Mouse (Mus musculus) hindbrain, embryonic 13.5 days (tissue): ENCODE measurements at regions not wholly inside any gene's neighbourhood (a gene's known extent, or its start where the extent isn't known, plus 50 kb on each side); places are given as distances from the start of the nearest gene placed in this dataset.
"Not testable (repeated sequence)": the region's sequence is repeated elsewhere in the genome, so short reads cannot be mapped to it uniquely, and the experiment has no call there.

Experiments
- ATAC-seq: fragments of 200-750 bp; cut with Nextera tagmentation; 2 replicates; pipeline ENCODE4 v1.8.0; 2017; ENCODE audit warnings: moderate TSS enrichment; ENCODE audit not compliant: low FRiP score
- H3K27ac ChIP-seq: fragments of 300-500 bp; sonication (generic); 2 replicates; pipeline ENCODE4 v1.5.1; 2015; ENCODE audit warnings: inconsistent platforms, mild to moderate bottlenecking, moderate library complexity
- H3K27me3 ChIP-seq: fragments of 300-500 bp; sonication (generic); 2 replicates; pipeline ENCODE4 v1.6.1; 2015; ENCODE audit warnings: mild to moderate bottlenecking, inconsistent platforms
- H3K36me3 ChIP-seq: fragments of 300-500 bp; sonication (generic); 2 replicates; pipeline ENCODE4 v1.6.1; 2015; ENCODE audit warnings: mild to moderate bottlenecking, inconsistent platforms
- H3K4me1 ChIP-seq: fragments of 300-500 bp; sonication (generic); replicated peaks from 2 replicates; pipeline ENCODE4 v1.6.1; 2015; ENCODE audit warnings: inconsistent platforms
- H3K4me2 ChIP-seq: fragments of 300-500 bp; sonication (generic); 2 replicates; pipeline ENCODE4 v1.6.1; 2015; ENCODE audit warnings: inconsistent platforms, mild to moderate bottlenecking, moderate library complexity
- H3K4me3 ChIP-seq: fragments of 300-500 bp; sonication (generic); 2 replicates; pipeline ENCODE4 v1.5.1; 2015; ENCODE audit warnings: mild to moderate bottlenecking, inconsistent platforms
- H3K9ac ChIP-seq: fragments of 300-500 bp; sonication (generic); 2 replicates; pipeline ENCODE4 v1.6.1; 2015; ENCODE audit warnings: mild to moderate bottlenecking, inconsistent platforms
- H3K9me3 ChIP-seq: fragments of 300-500 bp; sonication (generic); 2 replicates; pipeline ENCODE4 v1.6.1; 2016; ENCODE audit warnings: inconsistent platforms
- WGBS: fragments of 180-500 bp; shearing (Covaris S2); methylation state at CpG from one replicate; pipeline ENCODE4 v1.1.7; 2015; 5-methylcytosine and 5-hydroxymethylcytosine counted together

DNA sequence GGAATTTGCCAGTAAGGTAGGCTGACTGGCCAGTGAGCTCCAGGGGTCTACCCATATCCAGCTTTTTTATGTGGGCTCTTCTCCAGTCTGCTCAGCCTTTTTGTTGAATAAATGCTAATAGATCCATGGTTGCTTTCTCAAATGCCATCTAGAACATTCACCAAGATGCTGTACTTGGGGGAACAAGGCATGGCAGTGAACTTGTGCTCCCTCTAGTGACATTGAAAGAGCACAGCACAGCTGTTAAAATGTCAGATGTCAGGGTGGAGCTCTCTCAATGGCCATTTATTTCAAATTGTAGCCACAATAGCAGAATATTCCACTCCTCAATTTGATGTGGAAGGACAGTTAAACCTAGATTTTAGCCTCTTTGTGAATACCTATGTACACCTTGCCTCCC, 86.3 kb downstream of the Kcnk1 start:
- H3K9me3 ChIP-seq: no peaks in the 10 kb centered on the region
- no peak for ATAC-seq
- 0 out of 2 replicates have a peak, but pooled peaks cover 5% of the 10 kb centered on the region for H3K27me3 ChIP-seq
- H3K4me3 ChIP-seq: no peak overlapping the region
- no peaks in the 10 kb centered on the region for H3K36me3 ChIP-seq
- H3K4me2 ChIP-seq: no peak overlapping the region
- H3K4me1 ChIP-seq: peaks cover 9% of the 10 kb centered on the region; the same call in 1 of the 2 replicates
- H3K9ac ChIP-seq: no peak overlapping the region
- no peak overlapping the region for H3K27ac ChIP-seq

DNA sequence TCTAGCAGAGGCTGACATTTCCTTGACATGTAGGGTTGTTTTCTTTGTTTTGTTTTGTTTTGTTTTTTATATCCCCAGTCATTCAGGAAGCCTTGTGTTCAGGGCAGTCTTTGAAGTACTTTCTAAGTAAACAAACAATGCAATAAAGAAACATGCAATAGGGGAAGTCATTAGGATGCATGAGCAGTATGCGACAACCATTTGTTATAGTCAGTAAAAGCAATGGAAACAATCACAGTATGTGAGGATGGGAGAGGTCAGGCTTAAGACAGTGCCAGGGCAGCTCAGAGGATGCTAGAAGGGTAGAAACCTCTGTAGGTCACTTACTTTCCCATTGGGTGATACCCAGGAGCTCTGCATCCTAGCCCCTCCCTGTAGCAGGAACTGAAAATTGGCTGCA, 87.9 kb downstream of the Kcnk1 start:
- ATAC-seq: no peak
- no peak overlapping the region for H3K9ac ChIP-seq
- no peak overlapping the region for H3K4me2 ChIP-seq
- 66% methylated on average over 1 of the region's 1 CpGs for WGBS
- H3K4me3 ChIP-seq: no peak overlapping the region
- no peak overlapping the region for H3K27ac ChIP-seq
- 0 out of 2 replicates have a peak, but pooled peaks cover under 1% of the 10 kb centered on the region for H3K27me3 ChIP-seq
- H3K9me3 ChIP-seq: no peaks in the 10 kb centered on the region
- H3K36me3 ChIP-seq: no peaks in the 10 kb centered on the region
- H3K4me1 ChIP-seq: peaks cover 9% of the 10 kb centered on the region; the same call in 1 of the 2 replicates

DNA sequence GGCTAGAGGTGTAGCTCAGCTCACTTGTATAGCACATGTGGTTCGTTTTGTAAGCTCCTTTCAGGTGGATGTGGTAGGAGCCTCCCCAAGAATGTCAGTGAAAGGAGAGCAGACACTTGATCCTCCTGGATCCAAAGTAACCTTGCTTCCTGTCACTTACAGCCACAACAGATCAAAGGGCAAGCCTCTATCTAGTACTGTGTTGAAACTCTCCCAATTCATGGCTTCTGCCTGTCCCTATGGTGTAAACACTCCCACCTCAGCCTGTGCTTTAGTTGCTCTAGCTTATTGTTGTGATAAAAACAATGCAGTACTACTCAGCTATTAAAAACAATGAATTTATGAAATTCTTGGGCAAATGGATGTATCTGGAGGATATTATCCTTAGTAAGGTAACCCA, 95.8 kb downstream of the Kcnk1 start:
- H3K9ac ChIP-seq: no peak overlapping the region
- WGBS: 58% methylated on average over 1 of the region's 1 CpGs
- no peaks in the 10 kb centered on the region for H3K36me3 ChIP-seq
- H3K4me3 ChIP-seq: no peak overlapping the region
- no peak for ATAC-seq
- no peaks in the 10 kb centered on the region for H3K27me3 ChIP-seq
- H3K4me1 ChIP-seq: no peaks in the 10 kb centered on the region
- no peak overlapping the region for H3K4me2 ChIP-seq
- H3K27ac ChIP-seq: no peak overlapping the region
- peaks cover 5% of the 10 kb centered on the region; the same call in 1 of the 2 replicates for H3K9me3 ChIP-seq

DNA sequence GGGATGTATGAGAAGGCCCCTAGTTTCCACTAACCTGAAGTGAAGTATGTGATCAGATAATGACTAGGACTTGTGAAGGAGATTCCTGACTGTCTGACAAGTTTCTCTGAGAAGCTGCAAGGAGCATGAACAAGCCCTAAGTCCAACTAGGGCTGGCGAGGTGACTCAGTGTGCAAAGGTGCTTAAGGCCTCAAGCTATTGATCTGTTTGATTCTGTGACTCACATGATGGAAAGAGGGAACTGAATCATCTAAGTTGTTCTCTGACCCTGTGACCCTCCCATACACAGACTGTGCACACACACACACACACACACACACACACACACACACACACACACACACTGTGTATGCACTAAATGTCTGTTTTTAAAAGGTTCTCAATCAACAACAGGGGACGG, 99.0 kb downstream of the Kcnk1 start:
- 87% methylated on average over 2 of the region's 2 CpGs for WGBS
- no peaks in the 10 kb centered on the region for H3K36me3 ChIP-seq

DNA sequence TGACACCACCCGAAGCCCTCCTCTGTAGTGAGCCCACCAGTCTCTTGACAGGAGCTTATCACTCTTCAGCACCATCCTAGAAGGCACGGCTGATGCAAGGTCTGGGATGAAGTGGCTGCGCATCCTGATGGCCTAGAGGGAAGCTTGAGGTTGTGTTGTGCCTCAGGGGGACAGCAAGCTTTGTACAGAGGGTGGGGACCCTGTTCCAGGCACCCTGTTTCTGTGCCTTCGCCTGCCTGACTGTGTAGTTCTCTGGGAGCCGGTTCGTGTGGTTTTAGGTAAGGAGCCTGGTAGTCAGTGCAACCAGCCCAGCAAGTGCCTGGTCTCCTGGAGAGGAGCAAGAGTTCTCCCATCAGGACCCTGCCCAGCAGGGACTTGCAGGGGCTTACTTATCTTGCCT, 101.1 kb downstream of the Kcnk1 start:
- no peak overlapping the region for H3K4me3 ChIP-seq
- H3K4me2 ChIP-seq: no peak overlapping the region
- 80% methylated on average over 6 of the region's 6 CpGs for WGBS
- no peak overlapping the region for H3K27ac ChIP-seq
- no peaks in the 10 kb centered on the region for H3K36me3 ChIP-seq
- no peaks in the 10 kb centered on the region for H3K27me3 ChIP-seq
- no peaks in the 10 kb centered on the region for H3K9me3 ChIP-seq
- H3K4me1 ChIP-seq: no peaks in the 10 kb centered on the region
- ATAC-seq: no peak
- H3K9ac ChIP-seq: no peak overlapping the region

More for the DNA sequence above, 99.0 kb downstream of the Kcnk1 start:
- no peak overlapping the region for H3K4me2 ChIP-seq
- no peaks in the 10 kb centered on the region for H3K4me1 ChIP-seq
- H3K27ac ChIP-seq: no peak overlapping the region
- no peak overlapping the region for H3K4me3 ChIP-seq
- no peak overlapping the region for H3K9ac ChIP-seq
- peaks cover 3% of the 10 kb centered on the region; the same call in 1 of the 2 replicates for H3K9me3 ChIP-seq
- H3K27me3 ChIP-seq: no peaks in the 10 kb centered on the region
- ATAC-seq: no peak

DNA sequence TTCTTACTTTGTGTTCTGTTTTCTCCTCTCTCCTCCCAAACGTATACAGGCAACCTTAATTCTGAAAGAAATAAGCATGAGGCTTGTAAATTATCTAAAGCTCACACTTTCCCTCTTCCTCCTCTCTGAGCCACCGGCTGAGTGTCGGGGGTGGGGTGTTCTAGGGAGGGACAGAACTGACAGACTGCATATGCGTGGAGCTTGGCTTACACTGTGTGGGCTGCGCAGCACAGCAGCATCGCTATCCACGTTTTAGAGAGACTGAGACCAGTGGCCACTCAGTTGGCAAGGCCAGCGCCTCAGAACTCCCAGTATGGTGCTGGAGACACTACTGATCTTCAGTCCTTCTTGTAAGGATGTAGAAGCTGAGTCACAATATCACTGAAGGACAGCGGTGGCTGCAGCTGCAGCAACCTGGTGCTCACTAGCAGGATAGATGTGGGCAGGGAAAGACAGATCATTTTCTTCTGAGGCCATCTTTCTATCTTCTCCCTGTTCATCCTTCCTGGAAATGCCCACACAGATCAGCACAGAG, 101.7 kb downstream of the Kcnk1 start:
- Histone ChIP-seq H3K36me3 (no peaks in the 10 kb centered on the region), H3K4me1 (no peaks in the 10 kb centered on the region), H3K27me3 (no peaks in the 10 kb centered on the region), H3K9me3 (no peaks in the 10 kb centered on the region), H3K4me3 (no peak overlapping the region), H3K9ac (no peak overlapping the region), H3K27ac (no peak overlapping the region), H3K4me2 (no peak overlapping the region)
- ATAC-seq: no peak
- 75% methylated on average over 9 of the region's 9 CpGs for WGBS

DNA sequence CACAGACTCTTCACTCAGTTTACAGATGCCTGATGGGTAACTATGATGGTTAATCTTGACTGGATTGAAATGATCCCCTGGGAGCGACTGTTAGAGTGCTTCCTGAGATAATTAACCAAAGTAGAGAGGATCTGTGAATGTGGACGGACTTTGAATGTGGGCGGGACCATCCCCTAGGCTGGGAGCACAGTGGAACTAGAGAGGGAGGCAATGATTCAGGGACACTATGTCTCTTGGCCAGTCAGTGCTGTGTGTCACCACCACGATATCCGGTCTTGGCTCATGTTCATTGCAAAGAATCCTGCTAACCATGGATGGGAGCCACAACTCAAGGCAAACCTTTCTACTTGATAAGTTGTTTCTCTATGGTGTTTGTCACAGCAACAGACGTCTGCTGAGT, 103.9 kb downstream of the Kcnk1 start:
- H3K4me3 ChIP-seq: no peak overlapping the region
- H3K27ac ChIP-seq: no peak overlapping the region
- no peaks in the 10 kb centered on the region for H3K4me1 ChIP-seq
- no peaks in the 10 kb centered on the region for H3K36me3 ChIP-seq
- ATAC-seq: no peak
- H3K9ac ChIP-seq: no peak overlapping the region
- H3K27me3 ChIP-seq: no peaks in the 10 kb centered on the region
- WGBS: 89% methylated on average over 6 of the region's 6 CpGs
- H3K4me2 ChIP-seq: no peak overlapping the region
- no peaks in the 10 kb centered on the region for H3K9me3 ChIP-seq

DNA sequence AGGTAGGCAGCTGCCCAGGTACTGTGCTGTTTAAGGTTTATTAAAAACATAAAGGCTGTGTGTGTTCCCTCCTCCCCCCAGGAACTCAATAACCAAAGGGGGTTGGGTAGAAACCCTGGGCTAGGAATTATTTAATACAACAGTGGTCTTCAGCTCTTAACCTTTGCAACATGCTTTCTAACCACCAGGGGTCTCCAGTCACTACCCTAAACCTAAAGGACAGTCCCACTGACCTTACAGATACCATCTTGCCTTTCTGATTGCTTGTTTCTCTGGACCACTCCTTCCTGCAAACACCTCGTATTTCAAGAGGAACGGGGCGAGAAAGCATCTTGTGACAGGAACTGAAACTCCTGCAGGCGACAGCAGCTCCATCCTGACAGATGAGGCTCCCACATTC, 104.9 kb downstream of the Kcnk1 start:
- H3K4me2 ChIP-seq: no peak overlapping the region
- H3K9me3 ChIP-seq: no peaks in the 10 kb centered on the region
- no peak overlapping the region for H3K4me3 ChIP-seq
- no peaks in the 10 kb centered on the region for H3K27me3 ChIP-seq
- no peaks in the 10 kb centered on the region for H3K4me1 ChIP-seq
- no peak overlapping the region for H3K27ac ChIP-seq
- 82% methylated on average over 4 of the region's 4 CpGs for WGBS
- no peak for ATAC-seq
- no peak overlapping the region for H3K9ac ChIP-seq
- H3K36me3 ChIP-seq: no peaks in the 10 kb centered on the region

DNA sequence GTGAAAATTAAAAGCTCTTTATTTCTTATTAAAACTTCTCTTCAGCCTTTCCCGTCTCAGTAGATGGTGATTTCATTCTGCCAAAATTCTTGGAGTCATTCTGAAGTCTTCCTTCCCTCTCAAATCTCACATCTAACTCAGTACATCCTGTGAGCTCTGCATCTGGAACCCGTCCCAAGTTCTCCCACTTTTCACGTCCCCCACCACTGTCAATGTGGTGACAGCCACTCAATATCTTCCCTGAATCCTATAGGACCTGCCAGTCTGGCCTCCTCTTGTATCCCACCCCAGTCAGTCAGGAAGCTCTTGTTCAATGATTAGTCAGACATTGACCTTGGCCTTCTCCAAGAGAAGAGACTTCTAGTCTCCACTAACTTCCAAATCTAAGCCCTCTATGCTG, 110.1 kb downstream of the Kcnk1 start:
- no peaks in the 10 kb centered on the region for H3K27me3 ChIP-seq
- no peak overlapping the region for H3K27ac ChIP-seq
- H3K4me1 ChIP-seq: no peaks in the 10 kb centered on the region
- ATAC-seq: no peak
- no peaks in the 10 kb centered on the region for H3K36me3 ChIP-seq
- H3K4me2 ChIP-seq: no peak overlapping the region
- H3K9ac ChIP-seq: no peak overlapping the region
- 79% methylated on average over 3 of the region's 3 CpGs for WGBS
- H3K9me3 ChIP-seq: no peaks in the 10 kb centered on the region
- H3K4me3 ChIP-seq: no peak overlapping the region

DNA sequence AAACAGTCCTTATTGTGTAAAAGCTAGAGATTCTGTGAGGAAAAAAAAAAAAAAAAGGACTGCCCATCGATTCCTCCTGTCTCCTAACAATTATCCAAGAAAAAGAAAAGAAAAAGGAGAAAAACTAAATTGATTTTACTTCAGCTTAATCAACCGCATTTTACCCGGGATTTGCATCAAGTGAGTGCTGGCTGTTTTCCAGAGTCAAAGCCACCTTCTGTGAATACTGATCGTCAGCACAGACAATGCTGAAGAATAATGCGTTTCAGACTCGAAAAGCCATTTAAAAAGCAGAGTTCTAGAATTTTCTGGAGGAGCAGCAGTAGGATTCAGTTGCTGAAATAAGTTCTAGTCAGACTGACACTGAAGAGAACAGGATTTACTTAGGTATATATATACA, 131.1 kb downstream of the Kcnk1 start:
- no peaks in the 10 kb centered on the region; the same call in 1 of the 2 replicates for H3K4me1 ChIP-seq

DNA sequence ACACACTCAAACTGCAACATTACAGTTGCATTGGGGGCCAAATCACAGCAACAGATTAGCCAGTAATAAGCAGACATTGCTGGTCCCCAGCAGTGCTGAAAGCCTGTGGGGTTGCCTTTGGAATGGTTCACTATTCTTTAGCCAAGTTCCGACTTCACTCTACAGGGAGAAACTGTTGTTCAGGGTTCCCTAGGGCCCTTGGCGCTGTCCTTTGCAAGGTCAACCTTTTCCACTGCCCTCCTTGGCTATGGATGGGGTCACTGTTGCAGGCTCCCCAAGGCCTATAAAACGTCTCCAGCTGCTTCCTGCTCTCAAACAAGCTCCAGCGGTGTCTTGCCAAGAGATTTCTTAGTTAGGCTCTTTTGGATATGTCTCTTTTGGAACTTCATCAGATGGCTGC, 137.1 kb downstream of the Kcnk1 start:
- no peaks in the 10 kb centered on the region for H3K9me3 ChIP-seq
- WGBS: 83% methylated on average over 4 of the region's 4 CpGs
- H3K4me2 ChIP-seq: no peak overlapping the region
- no peak for ATAC-seq
- peaks cover 14% of the 10 kb centered on the region; the same call in 1 of the 2 replicates for H3K27me3 ChIP-seq
- H3K9ac ChIP-seq: no peak overlapping the region
- H3K36me3 ChIP-seq: no peaks in the 10 kb centered on the region
- H3K4me3 ChIP-seq: no peak overlapping the region
- no peaks in the 10 kb centered on the region; the same call in 1 of the 2 replicates for H3K4me1 ChIP-seq
- no peak overlapping the region for H3K27ac ChIP-seq

More for the DNA sequence above, 131.1 kb downstream of the Kcnk1 start:
- no peak overlapping the region for H3K9ac ChIP-seq
- ATAC-seq: no peak
- no peak overlapping the region for H3K27ac ChIP-seq
- no peaks in the 10 kb centered on the region; the same call in 1 of the 2 replicates for H3K27me3 ChIP-seq
- no peaks in the 10 kb centered on the region for H3K36me3 ChIP-seq
- H3K9me3 ChIP-seq: peaks cover 12% of the 10 kb centered on the region
- WGBS: 51% methylated on average over 6 of the region's 6 CpGs
- no peak overlapping the region for H3K4me3 ChIP-seq
- H3K4me2 ChIP-seq: no peak overlapping the region

DNA sequence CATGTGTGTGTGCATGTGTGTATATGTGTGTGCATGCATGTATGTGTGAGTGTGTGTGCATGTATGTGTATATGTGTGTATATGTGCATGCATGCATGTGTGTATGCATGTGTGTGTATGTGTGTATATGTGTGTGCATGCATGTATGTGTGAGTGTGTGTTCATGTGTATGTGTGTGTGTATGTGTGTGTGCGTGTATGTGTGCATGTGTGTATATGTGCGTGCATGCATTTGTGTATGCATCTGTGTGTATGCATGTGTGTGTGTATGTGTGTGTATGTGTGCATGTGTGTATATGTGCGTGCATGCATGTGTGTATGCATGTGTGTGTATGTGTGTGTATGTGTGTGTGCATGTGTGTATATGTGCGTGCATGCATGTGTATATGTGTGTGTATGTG, 137.9 kb downstream of the Kcnk1 start:
- not testable (repeated sequence) for H3K27ac ChIP-seq, H3K4me1 ChIP-seq, H3K4me3 ChIP-seq, H3K9ac ChIP-seq, H3K4me2 ChIP-seq, ATAC-seq, H3K9me3 ChIP-seq, H3K36me3 ChIP-seq
- WGBS: 97% methylated on average over 4 of the region's 4 CpGs
- peaks cover 19% of the 10 kb centered on the region for H3K27me3 ChIP-seq

DNA sequence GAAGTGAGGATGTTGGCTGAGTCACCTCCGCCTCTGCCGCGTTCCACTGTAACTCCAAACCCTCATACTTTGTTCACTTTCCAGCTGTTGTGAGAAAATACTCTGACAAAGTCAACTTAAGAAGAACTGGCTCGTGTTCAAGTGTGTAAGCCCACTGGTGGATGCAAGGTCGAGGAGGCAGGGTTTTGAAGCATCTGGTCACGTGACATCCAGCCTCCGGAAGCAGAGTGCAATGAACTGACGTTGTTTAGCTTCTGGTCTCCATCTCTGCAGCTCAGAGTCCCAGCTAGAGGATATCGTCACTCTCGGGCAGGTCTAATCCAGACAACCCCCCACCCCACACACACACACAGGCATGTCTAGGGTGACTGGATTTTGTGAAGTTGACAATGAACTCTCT, 140.1 kb downstream of the Kcnk1 start:
- H3K4me1 ChIP-seq: peaks cover 14% of the 10 kb centered on the region
- 81% methylated on average over 10 of the region's 10 CpGs for WGBS
- H3K9ac ChIP-seq: no peak overlapping the region
- ATAC-seq: no peak
- no peak overlapping the region for H3K4me2 ChIP-seq
- no peak overlapping the region for H3K27ac ChIP-seq
- H3K27me3 ChIP-seq: peaks cover 41% of the 10 kb centered on the region
- no peak overlapping the region for H3K4me3 ChIP-seq
- H3K36me3 ChIP-seq: no peaks in the 10 kb centered on the region
- no peaks in the 10 kb centered on the region for H3K9me3 ChIP-seq
